Mouse (Mus musculus) lung, adult 10 weeks (tissue): ENCODE measurements around the gene Babam1. TPM values are rescaled to one million over a fixed set of nuclear protein-coding genes. Genes with fewer than 3 reads are reported as not detected.

Experiments
- polyA plus RNA-seq: library from polyadenylated mRNA; stranded (reverse); fragments of 350-450 nt; fragmentation: Illumina TruSeq; extraction: RNeasy Lipid Tissue Mini Kit (QIAGEN cat#74804); gene quantifications from one replicate; pipeline ENCODE4 v1.2.3, GENCODE M21; 2014; ENCODE audit warnings: low read depth, low replicate concordance; ENCODE audit not compliant: insufficient read depth

The Babam1 gene
- 65.2 TPM for polyA plus RNA-seq

DNA sequence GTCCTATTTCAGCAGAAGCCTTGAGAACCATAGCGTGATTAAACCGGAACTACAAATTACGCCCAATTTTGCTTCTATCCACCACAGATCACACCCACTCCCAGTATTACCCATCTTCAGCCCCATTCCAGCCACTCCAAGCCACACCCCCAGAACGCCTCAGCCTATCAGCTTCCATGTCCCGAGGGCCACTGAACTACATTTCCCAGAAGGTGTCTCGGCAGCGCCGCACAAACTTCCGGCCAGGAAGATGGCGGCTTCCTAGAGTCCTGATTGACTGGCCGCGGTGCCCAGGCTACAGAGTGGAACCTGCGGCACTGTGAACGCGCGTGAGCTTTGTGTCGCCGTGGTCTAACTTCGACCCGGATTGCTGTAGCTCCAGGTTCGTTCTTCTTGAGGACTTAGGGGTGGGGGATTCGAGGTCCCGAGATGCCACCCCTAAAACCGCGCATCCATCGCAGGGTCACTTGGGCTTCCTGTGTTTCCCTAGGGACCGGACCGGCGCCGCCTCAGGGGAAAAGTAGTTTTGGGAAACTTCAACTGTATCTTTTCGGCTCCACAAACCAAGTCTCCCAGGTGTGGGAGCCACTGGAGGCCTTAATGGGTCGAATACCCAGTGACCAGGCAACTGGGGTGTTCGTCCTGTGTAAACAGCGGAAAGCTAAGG, at the start of gene Babam1:
Gene Babam1, plus strand, starts transcription at position 223 of the 667 bp plus-strand sequence.

DNA sequence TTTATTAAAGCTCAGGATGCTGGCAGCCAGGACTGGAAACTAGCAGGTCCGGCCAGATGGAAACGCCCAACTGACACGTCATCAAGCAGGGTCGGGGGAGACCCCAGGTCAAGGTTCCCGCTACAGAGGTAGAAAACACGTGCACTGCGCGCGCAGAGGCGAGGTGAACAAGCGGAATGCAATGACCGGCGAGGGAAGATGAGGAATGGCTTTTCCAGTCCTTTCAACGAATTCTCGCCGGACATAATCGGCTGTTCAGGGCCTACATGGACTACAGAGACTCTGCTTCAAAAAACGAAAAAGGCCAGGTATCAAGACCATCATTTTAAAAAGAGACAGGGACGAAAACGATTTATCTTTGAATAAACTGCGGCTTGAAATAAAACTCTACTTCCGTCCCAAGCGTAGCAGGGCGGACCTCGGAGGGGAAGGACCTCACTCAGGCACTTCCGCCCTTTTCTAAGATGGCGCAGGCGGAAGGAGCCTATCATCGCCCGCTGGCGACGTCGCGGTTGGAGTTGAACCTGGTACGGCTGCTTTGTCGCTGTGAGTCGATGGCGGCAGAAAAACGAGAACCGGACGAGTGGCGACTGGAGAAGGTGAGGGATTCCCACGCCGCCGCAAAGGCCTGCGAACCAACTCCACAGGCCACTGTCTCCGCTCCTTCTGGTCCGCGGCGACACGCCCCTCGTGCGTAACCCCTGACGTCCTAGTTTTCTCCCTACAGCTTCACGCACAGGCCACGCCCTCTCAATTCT, 29.7 kb upstream of the Babam1 start, which contains the start of gene Use1:
Gene Use1, plus strand, starts transcription at position 78 of the 758 bp plus-strand sequence.

DNA sequence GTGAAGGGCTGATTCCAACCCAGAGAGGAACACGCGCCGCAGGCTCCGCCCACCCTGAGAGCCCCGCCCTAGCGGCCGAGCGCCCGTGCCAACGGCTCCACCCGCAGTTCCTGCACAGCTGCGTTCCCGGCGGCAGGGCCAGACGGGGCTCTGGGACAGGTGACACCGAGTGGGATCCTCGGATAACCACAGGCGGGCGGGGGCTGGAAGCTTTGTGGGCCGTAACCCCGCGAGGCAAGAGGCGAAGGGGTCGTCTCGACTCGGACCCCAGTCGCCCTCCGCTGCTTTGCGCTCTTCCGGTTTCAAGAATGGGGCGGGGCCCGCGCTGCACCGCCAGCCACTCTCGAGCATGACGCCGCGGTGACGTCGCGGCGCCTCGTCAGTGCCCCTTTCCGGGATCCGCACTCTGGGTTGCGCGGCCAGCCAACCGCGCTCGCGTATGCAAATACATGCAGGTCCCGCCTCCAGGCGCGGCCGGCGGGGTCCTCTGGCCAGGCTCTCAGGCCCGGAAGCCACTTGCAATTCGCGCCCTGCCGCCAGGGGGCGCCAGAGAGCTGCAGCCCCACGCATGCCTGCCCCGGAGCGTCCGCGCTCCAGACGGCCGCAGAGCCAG, 25.3 kb upstream of the Babam1 start, which contains the start of gene Ocel1:
Gene Ocel1, plus strand, starts transcription at position 63 of the 613 bp plus-strand sequence.

DNA sequence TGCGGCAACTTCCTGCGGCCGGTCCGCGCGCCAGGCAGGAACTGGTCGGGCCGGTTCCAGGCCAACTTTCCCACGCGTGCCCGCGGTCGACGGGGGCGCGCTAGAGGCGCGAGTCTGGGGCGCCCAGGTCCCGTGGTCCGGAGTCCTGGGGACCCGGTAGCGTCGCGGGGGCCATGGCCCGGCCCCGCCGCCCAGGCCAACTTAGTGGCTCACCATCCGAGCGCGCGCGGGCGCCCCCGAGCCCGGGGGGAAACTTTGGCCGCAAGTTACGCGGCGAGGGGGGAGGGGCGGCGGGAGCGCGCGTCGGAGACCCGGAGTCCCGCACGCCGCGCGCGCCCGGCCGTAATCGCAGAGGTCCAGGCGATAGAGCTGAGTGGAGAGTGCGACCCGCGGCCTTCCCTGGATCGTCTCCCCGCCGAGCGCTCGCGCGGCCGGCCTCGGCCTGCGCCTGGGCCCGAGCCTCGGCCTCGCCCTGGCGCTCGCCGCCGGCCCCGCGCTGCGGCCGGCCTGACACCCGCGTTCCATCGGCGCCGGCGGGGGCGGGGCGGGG, 15.2 kb upstream of the Babam1 start, which contains the start of gene Nr2f6:
Gene Nr2f6, minus strand, starts transcription at position 540 of the 550 bp plus-strand sequence.

DNA sequence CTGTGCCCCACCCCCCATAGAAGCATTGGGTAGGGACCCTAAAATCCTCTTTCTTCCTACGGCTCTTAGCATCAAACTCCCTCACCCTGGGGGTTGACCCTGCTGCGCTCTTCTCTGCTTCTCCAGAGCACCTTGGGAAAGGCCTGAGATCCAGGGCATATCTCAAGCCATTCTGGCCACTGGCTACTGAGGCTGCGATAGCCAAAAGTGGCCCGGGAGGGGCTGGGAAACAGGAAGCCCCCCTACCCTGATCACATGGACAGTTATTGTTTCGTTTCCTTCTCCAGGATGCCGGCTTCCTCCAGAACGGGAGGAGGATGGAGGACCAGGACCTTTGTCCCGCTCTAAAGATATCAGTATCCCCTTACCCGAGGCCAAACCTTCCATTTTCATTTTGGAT, 1.0 kb upstream of the Babam1 start, which contains the start of gene Ushbp1:
Gene Ushbp1, minus strand, starts transcription at position 174 of the 400 bp plus-strand sequence.

DNA sequence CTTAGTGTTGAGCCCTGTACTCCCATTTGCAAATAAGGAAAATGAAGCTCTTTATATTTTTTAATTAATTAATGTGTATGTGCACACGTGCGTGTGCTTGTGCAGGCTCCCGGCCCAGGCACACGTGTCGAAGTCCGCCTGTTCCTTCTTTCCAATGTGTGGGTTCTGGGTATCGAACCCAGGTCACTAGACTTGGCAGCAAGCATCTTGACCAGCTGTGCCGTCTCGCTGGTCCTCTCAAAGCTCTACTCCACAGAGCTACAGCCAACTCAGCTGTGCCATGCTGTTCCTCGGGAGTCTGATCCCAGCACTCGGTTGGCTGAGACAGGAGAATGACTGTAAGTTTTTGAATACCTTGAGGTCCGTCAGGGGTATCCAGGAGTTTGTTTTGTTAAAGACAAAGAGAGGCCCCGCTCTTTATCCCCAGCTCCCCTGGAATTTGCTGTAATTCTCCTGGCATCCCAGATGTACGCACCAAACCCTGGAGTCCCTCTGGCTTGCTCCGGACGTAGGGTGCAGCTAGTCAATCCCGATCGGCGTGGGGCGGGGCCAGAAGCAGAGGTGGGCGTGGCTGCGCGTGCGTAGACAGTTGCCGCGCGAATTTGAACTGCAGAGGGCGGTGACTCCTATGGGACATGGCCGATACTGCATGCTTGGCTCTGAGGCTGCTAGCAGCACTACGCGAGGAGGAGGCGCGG, 8.9 kb downstream of the Babam1 start, which contains the start of gene Ankle1:
Gene Ankle1, plus strand, starts transcription at position 610 of the 698 bp plus-strand sequence.

Other genes starting within 250 kb of the Babam1 start
- 19.5 TPM for gene Myo9b, start 124.1 kb upstream of the Babam1 start, polyA plus RNA-seq
- gene Haus8, start 123.9 kb upstream of the Babam1 start, polyA plus RNA-seq: 14.8 TPM
- gene Use1, start 30.0 kb upstream of the Babam1 start, polyA plus RNA-seq: 199 TPM
- 8.3 TPM for gene Ocel1, start 25.6 kb upstream of the Babam1 start, polyA plus RNA-seq
- 33.0 TPM for gene Nr2f6, start 14.9 kb upstream of the Babam1 start, polyA plus RNA-seq
- 49.5 TPM for gene Ushbp1, start 1.1 kb upstream of the Babam1 start, polyA plus RNA-seq
- not detected for gene Ankle1, start 9.1 kb downstream of the Babam1 start, polyA plus RNA-seq
- 16.1 TPM for gene Abhd8, start 66.8 kb downstream of the Babam1 start, polyA plus RNA-seq
- gene Mrpl34, start 68.1 kb downstream of the Babam1 start, polyA plus RNA-seq: 65.5 TPM
- 33.9 TPM for gene Dda1, start 72.3 kb downstream of the Babam1 start, polyA plus RNA-seq
- gene Ano8, start 89.1 kb downstream of the Babam1 start, polyA plus RNA-seq: 4.6 TPM
- gene Gtpbp3, start 91.2 kb downstream of the Babam1 start, polyA plus RNA-seq: 10.1 TPM
- gene Plvap, start 114.9 kb downstream of the Babam1 start, polyA plus RNA-seq: 350 TPM
- not detected for gene Ccdc194, start 128.8 kb downstream of the Babam1 start, polyA plus RNA-seq
- gene Bst2, start 140.6 kb downstream of the Babam1 start, polyA plus RNA-seq: 272 TPM
- gene Mvb12a, start 146.1 kb downstream of the Babam1 start, polyA plus RNA-seq: 65.4 TPM
- 12.2 TPM for gene Tmem221, start 162.0 kb downstream of the Babam1 start, polyA plus RNA-seq
- gene Nxnl1, start 169.7 kb downstream of the Babam1 start, polyA plus RNA-seq: not detected
- gene Slc27a1, start 172.0 kb downstream of the Babam1 start, polyA plus RNA-seq: 21.0 TPM
- 79.5 TPM for gene Pgls, start 195.3 kb downstream of the Babam1 start, polyA plus RNA-seq
- gene Fam129c, start 200.8 kb downstream of the Babam1 start, polyA plus RNA-seq: 3.3 TPM
- gene Colgalt1, start 214.1 kb downstream of the Babam1 start, polyA plus RNA-seq: 51.7 TPM